9 mouse cellular contexts compared by ENCODE assay signal in the genomic region with DNA sequence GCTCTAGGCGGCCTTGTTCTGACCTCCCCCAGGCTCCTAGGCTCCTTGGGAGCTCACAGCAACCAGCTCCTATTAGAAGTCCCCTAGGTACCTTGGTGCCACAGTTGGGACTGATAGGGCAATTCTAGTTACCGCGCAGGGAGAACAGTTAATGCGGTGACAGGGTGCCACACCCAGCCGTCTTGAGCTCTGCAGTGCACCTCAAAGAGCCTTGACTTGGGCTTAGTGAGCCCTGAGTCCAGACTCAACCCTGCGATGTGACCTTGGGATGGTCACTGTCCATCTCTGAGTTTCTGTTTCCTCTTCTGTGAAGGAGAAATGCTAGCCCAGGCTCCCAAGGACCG. TPM values are rescaled to one million over a fixed set of nuclear protein-coding genes. Genes with fewer than 3 reads are reported as not detected.
A peak's percentile ranks its signal among the peaks of the same experiment; 100 is the strongest.
DNase-seq lines count a peak whose midpoint lies in the region; ATAC-seq and TF ChIP-seq lines count a peak whose summit lies in the region.
"Had no signal": no experiment of that assay in that cellular context is flagged by ENCODE, and none has a peak within 500 bp of the region (broad histone marks: within the 10 kb centered on the region; RNA-seq: fewer than 3 reads in every experiment).

No protein-coding gene starts in this region.

- H3K4me1 ChIP-seq in forebrain, embryonic 13.5 days: peaks cover 4% of the 10 kb centered on the region; the same call in 1 of the 2 replicates
- 0 out of 2 replicates have a peak, but pooled peaks cover 2% of the 10 kb centered on the region for H3K4me1 ChIP-seq in forebrain, embryonic 16.5 days (replicated peaks; ENCODE audit: control insufficient read depth, insufficient read depth, low read length)
- H3K4me1 ChIP-seq in liver, embryonic 11.5 days (replicated peaks; ENCODE audit: control insufficient read depth, insufficient read depth, low read length): peaks cover 10% of the 10 kb centered on the region
- no peaks in the 10 kb centered on the region for H3K4me1 ChIP-seq in intestine, postnatal 0 days (replicated peaks; ENCODE audit: control insufficient read depth, insufficient read depth, low read length)
- peaks cover 3% of the 10 kb centered on the region for H3K4me1 ChIP-seq in neural tube, embryonic 13.5 days (replicated peaks)

- peak; percentile 11; the same call in 1 of the 2 replicates for ATAC-seq in forebrain, embryonic 13.5 days
- ATAC-seq in forebrain, embryonic 16.5 days: no peak; the same call in none of the 2 replicates
- peak; percentile 56; the same call in 1 of the 2 replicates for ATAC-seq in liver, embryonic 11.5 days (replicated peaks; ENCODE audit: low FRiP score)
- ATAC-seq in intestine, postnatal 0 days: no peak
- ATAC-seq in neural tube, embryonic 13.5 days (ENCODE audit: low read depth): no peak

- no peaks in the 10 kb centered on the region for H3K9me3 ChIP-seq in forebrain, embryonic 13.5 days (replicated peaks)
- H3K9me3 ChIP-seq in forebrain, embryonic 16.5 days (ENCODE audit: control insufficient read depth, low read length): no peaks in the 10 kb centered on the region
- H3K9me3 ChIP-seq in liver, embryonic 11.5 days (ENCODE audit: control insufficient read depth, low read length): no peaks in the 10 kb centered on the region
- H3K9me3 ChIP-seq in intestine, postnatal 0 days (ENCODE audit: control insufficient read depth): no peaks in the 10 kb centered on the region
- H3K9me3 ChIP-seq in neural tube, embryonic 13.5 days: no peaks in the 10 kb centered on the region

- H3K27ac ChIP-seq in forebrain, embryonic 13.5 days: no peak overlapping the region
- H3K27ac ChIP-seq in forebrain, embryonic 16.5 days (ENCODE audit: low read length): no peak overlapping the region
- H3K27ac ChIP-seq in liver, embryonic 11.5 days (ENCODE audit: low read depth, low read length): no peak overlapping the region
- H3K27ac ChIP-seq in intestine, postnatal 0 days (ENCODE audit: low read depth, low read length): no peak overlapping the region
- H3K27ac ChIP-seq in neural tube, embryonic 13.5 days (replicated peaks): no peak overlapping the region

- H3K9ac ChIP-seq in forebrain, embryonic 13.5 days: no peak overlapping the region
- no peak overlapping the region for H3K9ac ChIP-seq in forebrain, embryonic 16.5 days (replicated peaks; ENCODE audit: low read depth, low read length)
- H3K9ac ChIP-seq in liver, embryonic 11.5 days (ENCODE audit: low read depth, low read length): no peak overlapping the region
- H3K9ac ChIP-seq in intestine, postnatal 0 days (ENCODE audit: low read depth, low read length): no peak overlapping the region
- H3K9ac ChIP-seq in neural tube, embryonic 13.5 days: no peak overlapping the region

- peak overlapping the region; percentile 24; the same call in 1 of the 2 replicates for H3K4me2 ChIP-seq in forebrain, embryonic 13.5 days
- H3K4me2 ChIP-seq in forebrain, embryonic 16.5 days (ENCODE audit: low read length): no peak overlapping the region
- H3K4me2 ChIP-seq in liver, embryonic 11.5 days: peak overlapping the region; percentile 59
- H3K4me2 ChIP-seq in intestine, postnatal 0 days (replicated peaks; ENCODE audit: low read depth): peak overlapping the region; percentile 41; the same call in 1 of the 2 replicates
- H3K4me2 ChIP-seq in neural tube, embryonic 13.5 days: 0 out of 2 replicates have a peak overlapping the region, but pooled peaks have one; percentile 29

- TF ChIP-seq CTCF in intestine, postnatal 0 days (IDR thresholded peaks at IDR 0.05; ENCODE audit: low read depth): no peak

- H3K4me3 ChIP-seq in forebrain, embryonic 13.5 days: no peak overlapping the region
- H3K4me3 ChIP-seq in forebrain, embryonic 16.5 days (replicated peaks; ENCODE audit: low read length): no peak overlapping the region
- H3K4me3 ChIP-seq in liver, embryonic 11.5 days (ENCODE audit: low read depth, low read length): peak overlapping the region; percentile 7; the same call in 1 of the 2 replicates
- H3K4me3 ChIP-seq in intestine, postnatal 0 days (ENCODE audit: low read depth, low read length): no peak overlapping the region
- no peak overlapping the region for H3K4me3 ChIP-seq in neural tube, embryonic 13.5 days

- H3K36me3 ChIP-seq in forebrain, embryonic 13.5 days (ENCODE audit: poor library complexity, severe bottlenecking): no peaks in the 10 kb centered on the region
- H3K36me3 ChIP-seq in forebrain, embryonic 16.5 days (ENCODE audit: control insufficient read depth, insufficient read depth): no peaks in the 10 kb centered on the region
- H3K36me3 ChIP-seq in liver, embryonic 11.5 days (ENCODE audit: control insufficient read depth, insufficient read depth, low read length): no peaks in the 10 kb centered on the region
- H3K36me3 ChIP-seq in intestine, postnatal 0 days (ENCODE audit: control insufficient read depth, insufficient read depth): no peaks in the 10 kb centered on the region
- H3K36me3 ChIP-seq in neural tube, embryonic 13.5 days: no peaks in the 10 kb centered on the region

- 0 out of 2 replicates have a peak, but pooled peaks cover 3% of the 10 kb centered on the region for H3K27me3 ChIP-seq in forebrain, embryonic 13.5 days
- no peaks in the 10 kb centered on the region for H3K27me3 ChIP-seq in forebrain, embryonic 16.5 days (replicated peaks; ENCODE audit: control insufficient read depth, insufficient read depth, low read length)
- H3K27me3 ChIP-seq in liver, embryonic 11.5 days (replicated peaks; ENCODE audit: control insufficient read depth, insufficient read depth, low read length): 0 out of 2 replicates have a peak, but pooled peaks cover 2% of the 10 kb centered on the region
- H3K27me3 ChIP-seq in intestine, postnatal 0 days (replicated peaks; ENCODE audit: control insufficient read depth, insufficient read depth, low read length): no peaks in the 10 kb centered on the region
- peaks cover 10% of the 10 kb centered on the region for H3K27me3 ChIP-seq in neural tube, embryonic 13.5 days

- DNase-seq in liver, embryonic 11.5 days (ENCODE audit: low spot score): no peak
- no peak for DNase-seq in liver
- no peak for DNase-seq in spleen, postnatal 14 days (ENCODE audit: low spot score in 2 of 2)
- DNase-seq in testis, postnatal 14 days (ENCODE audit: low spot score): no peak

- WGBS in forebrain, embryonic 13.5 days: 88% methylated on average over 7 of the region's 7 CpGs
- 80% methylated on average over 7 of the region's 7 CpGs for WGBS in forebrain, embryonic 16.5 days
- 59% methylated on average over 7 of the region's 7 CpGs for WGBS in liver, embryonic 11.5 days
- WGBS in intestine, postnatal 0 days: 68% methylated on average over 7 of the region's 7 CpGs
- 83% methylated on average over 7 of the region's 7 CpGs for WGBS in neural tube, embryonic 13.5 days

RNA-seq across cellular contexts. Expression of gene Asb2, which starts 12.5 kb away (rescaled TPM):
- 0.40 and 0.60 TPM in 2 replicates for polyA plus RNA-seq in forebrain, embryonic 13.5 days (2015; fragmentation: Nextera tagmentation; extraction: Ambion mirVana)
- polyA plus RNA-seq in forebrain, embryonic 16.5 days (2015; fragmentation: Nextera tagmentation; extraction: Ambion mirVana): 0.73 and 0.77 TPM in 2 replicates
- 1.2 and 2.8 TPM in 2 replicates for polyA plus RNA-seq in liver, embryonic 11.5 days (2014; fragmentation: Nextera tagmentation; extraction: Ambion mirVana)
- polyA plus RNA-seq in intestine, postnatal 0 days (2015; fragmentation: Nextera tagmentation; extraction: Ambion mirVana): 15.1 and 18.5 TPM in 2 replicates
- 1.6 and 1.9 TPM in 2 replicates for polyA plus RNA-seq in neural tube, embryonic 13.5 days (2015; fragmentation: Nextera tagmentation; extraction: Ambion mirVana)

RNA-seq across cellular contexts. Expression of gene Otub2, which starts 20.2 kb away (rescaled TPM):
- 14.5 and 18.4 TPM in 2 replicates for polyA plus RNA-seq in forebrain, embryonic 13.5 days (2015; fragmentation: Nextera tagmentation; extraction: Ambion mirVana)
- 23.8 TPM in 2 replicates for polyA plus RNA-seq in forebrain, embryonic 16.5 days (2015; fragmentation: Nextera tagmentation; extraction: Ambion mirVana)
- polyA plus RNA-seq in liver, embryonic 11.5 days (2014; fragmentation: Nextera tagmentation; extraction: Ambion mirVana): 15.9 and 20.2 TPM in 2 replicates
- 1.8 and 2.3 TPM in 2 replicates for polyA plus RNA-seq in intestine, postnatal 0 days (2015; fragmentation: Nextera tagmentation; extraction: Ambion mirVana)
- polyA plus RNA-seq in neural tube, embryonic 13.5 days (2015; fragmentation: Nextera tagmentation; extraction: Ambion mirVana): 20.8 and 24.2 TPM in 2 replicates

RNA-seq across cellular contexts. Expression of gene 9330161L09Rik, which starts 39.3 kb away (rescaled TPM):
- 0.34 and 0.48 TPM in 2 replicates for polyA plus RNA-seq in forebrain, embryonic 13.5 days (2015; fragmentation: Nextera tagmentation; extraction: Ambion mirVana)
- 1.1 and 1.4 TPM in 2 replicates for polyA plus RNA-seq in forebrain, embryonic 16.5 days (2015; fragmentation: Nextera tagmentation; extraction: Ambion mirVana)
- polyA plus RNA-seq in liver, embryonic 11.5 days (2014; fragmentation: Nextera tagmentation; extraction: Ambion mirVana): 0.25 and 0.80 TPM in 2 replicates
- 0.35 TPM in 1 of 2 replicates, not detected in the other for polyA plus RNA-seq in intestine, postnatal 0 days (2015; fragmentation: Nextera tagmentation; extraction: Ambion mirVana)
- 0.59 and 0.92 TPM in 2 replicates for polyA plus RNA-seq in neural tube, embryonic 13.5 days (2015; fragmentation: Nextera tagmentation; extraction: Ambion mirVana)

RNA-seq across cellular contexts. Expression of gene Ddx24, which starts 57.3 kb away (rescaled TPM):
- polyA plus RNA-seq in forebrain, embryonic 13.5 days (2015; fragmentation: Nextera tagmentation; extraction: Ambion mirVana): 149 and 175 TPM in 2 replicates
- 128 and 136 TPM in 2 replicates for polyA plus RNA-seq in forebrain, embryonic 16.5 days (2015; fragmentation: Nextera tagmentation; extraction: Ambion mirVana)
- polyA plus RNA-seq in liver, embryonic 11.5 days (2014; fragmentation: Nextera tagmentation; extraction: Ambion mirVana): 94.0 and 97.0 TPM in 2 replicates
- polyA plus RNA-seq in intestine, postnatal 0 days (2015; fragmentation: Nextera tagmentation; extraction: Ambion mirVana): 84.6 and 106 TPM in 2 replicates
- 167 and 170 TPM in 2 replicates for polyA plus RNA-seq in neural tube, embryonic 13.5 days (2015; fragmentation: Nextera tagmentation; extraction: Ambion mirVana)

RNA-seq across cellular contexts. Expression of gene Fam181a, which starts 57.5 kb away (rescaled TPM):
- 7.6 and 9.8 TPM in 2 replicates for polyA plus RNA-seq in forebrain, embryonic 13.5 days (2015; fragmentation: Nextera tagmentation; extraction: Ambion mirVana)
- polyA plus RNA-seq in forebrain, embryonic 16.5 days (2015; fragmentation: Nextera tagmentation; extraction: Ambion mirVana): 2.5 and 3.0 TPM in 2 replicates
- polyA plus RNA-seq in liver, embryonic 11.5 days (2014; fragmentation: Nextera tagmentation; extraction: Ambion mirVana): not detected in 2 replicates
- not detected in 2 replicates for polyA plus RNA-seq in intestine, postnatal 0 days (2015; fragmentation: Nextera tagmentation; extraction: Ambion mirVana)
- 8.5 and 10.3 TPM in 2 replicates for polyA plus RNA-seq in neural tube, embryonic 13.5 days (2015; fragmentation: Nextera tagmentation; extraction: Ambion mirVana)
- polyA plus RNA-seq: thymus, postnatal 0 days had no signal

Comparison
In these comparisons a context has a peak if more than half of its experiments do, and no peak if none do; other contexts are left out.
1. ATAC-seq: peak in forebrain, embryonic 13.5 days (single experiment) and liver, embryonic 11.5 days (single experiment); none in forebrain, embryonic 16.5 days (single experiment), intestine, postnatal 0 days (single experiment) and neural tube, embryonic 13.5 days (single experiment).